Comparison of ENCODE assay signal across 11 mouse cellular contexts in the genomic region with DNA sequence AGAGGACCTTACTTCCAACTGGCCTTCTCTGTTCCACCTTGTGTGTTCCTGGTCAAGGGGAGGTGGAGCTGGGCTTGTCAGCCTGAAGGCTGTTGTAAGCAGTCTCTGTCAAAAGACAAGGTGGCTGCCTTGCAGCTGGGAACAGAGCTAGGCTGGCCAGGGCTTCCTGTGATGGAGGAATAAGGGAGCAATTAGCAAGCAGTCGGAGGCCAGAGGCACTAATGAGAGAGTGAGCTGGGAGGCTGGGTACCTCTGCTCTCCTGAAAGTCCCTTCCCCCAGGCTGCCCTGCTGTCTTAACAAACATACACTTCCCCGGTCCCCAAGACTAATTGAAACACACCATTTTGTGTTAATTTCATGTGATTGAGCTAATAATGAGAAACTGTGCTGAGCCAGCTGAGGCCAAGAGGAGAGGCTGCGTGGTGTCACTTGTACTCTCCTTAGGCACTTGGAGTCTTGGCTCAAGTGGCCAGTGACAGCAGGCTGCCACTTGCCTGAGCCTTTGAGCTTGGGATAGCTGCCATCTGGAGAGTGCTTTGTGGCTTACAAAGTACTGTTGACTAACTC.
DNase-seq lines count a peak whose midpoint lies in the region; ATAC-seq and TF ChIP-seq lines count a peak whose summit lies in the region.
"Had no signal": no experiment of that assay in that cellular context is flagged by ENCODE, and none has a peak within 500 bp of the region (broad histone marks: within the 10 kb centered on the region; RNA-seq: fewer than 3 reads in every experiment).

No protein-coding gene starts in this region.

- H3K4me3 ChIP-seq in forebrain, embryonic 12.5 days (replicated peaks), result no peak overlapping the region
- H3K4me3 ChIP-seq in midbrain, embryonic 11.5 days (ENCODE audit: low read depth, low read length), result no peak overlapping the region
- no peak overlapping the region for H3K4me3 ChIP-seq in kidney, adult 2 months (ENCODE audit: insufficient read depth, low read depth, low read length)
- H3K4me3 ChIP-seq: embryonic facial prominence, embryonic 13.5 days; megakaryocyte, embryonic 14.5 days; stomach, embryonic 15.5 days had no signal

- H3K4me1 ChIP-seq in forebrain, embryonic 12.5 days, result peaks cover 14% of the 10 kb centered on the region
- no peaks in the 10 kb centered on the region for H3K4me1 ChIP-seq in midbrain, embryonic 11.5 days (ENCODE audit: control insufficient read depth, insufficient read depth, low read length)
- H3K4me1 ChIP-seq in kidney, adult 2 months (ENCODE audit: control insufficient read depth, insufficient read depth, low read length), result no peaks in the 10 kb centered on the region
- H3K4me1 ChIP-seq: embryonic facial prominence, embryonic 13.5 days; stomach, embryonic 15.5 days had no signal

- no peaks in the 10 kb centered on the region for H3K9me3 ChIP-seq in forebrain, embryonic 12.5 days
- no peaks in the 10 kb centered on the region for H3K9me3 ChIP-seq in midbrain, embryonic 11.5 days (ENCODE audit: control insufficient read depth, low read length)
- H3K9me3 ChIP-seq: embryonic facial prominence, embryonic 13.5 days; megakaryocyte, embryonic 14.5 days; stomach, embryonic 15.5 days had no signal

- peaks cover 22% of the 10 kb centered on the region; the same call in 1 of the 2 replicates for H3K27me3 ChIP-seq in forebrain, embryonic 12.5 days
- no peaks in the 10 kb centered on the region for H3K27me3 ChIP-seq in midbrain, embryonic 11.5 days (ENCODE audit: control insufficient read depth, insufficient read depth, low read length)
- no peaks in the 10 kb centered on the region; the same call in 1 of the 2 replicates for H3K27me3 ChIP-seq in kidney, adult 2 months (replicated peaks; ENCODE audit: control insufficient read depth, insufficient read depth, low read length)
- H3K27me3 ChIP-seq: stomach, embryonic 15.5 days had no signal

- H3K36me3 ChIP-seq in forebrain, embryonic 12.5 days (replicated peaks), result no peaks in the 10 kb centered on the region
- no peaks in the 10 kb centered on the region for H3K36me3 ChIP-seq in midbrain, embryonic 11.5 days (ENCODE audit: control insufficient read depth, insufficient read depth, low read length)
- no peaks in the 10 kb centered on the region for H3K36me3 ChIP-seq in kidney, adult 2 months (ENCODE audit: control insufficient read depth, insufficient read depth, low read length)
- H3K36me3 ChIP-seq: embryonic facial prominence, embryonic 13.5 days; stomach, embryonic 15.5 days had no signal

- no peak for DNase-seq in frontal cortex, postnatal 10 days (ENCODE audit: low spot score in 2 of 2)
- peak; percentile 5 to 16 for DNase-seq in cerebellum, adult 18-20 months
- no peak for DNase-seq in midbrain, embryonic 11.5 days (ENCODE audit: low spot score, missing footprints)
- no peak for DNase-seq in kidney, adult 2 months
- no peak for DNase-seq in heart, postnatal 4 days
- DNase-seq in c-Kit-positive CD71-positive TER-119-positive erythroid progenitor cells, embryonic 14.5 days (ENCODE audit: low spot score), result no peak

- peak overlapping the region; percentile 65 for H3K27ac ChIP-seq in forebrain, embryonic 12.5 days
- H3K27ac ChIP-seq in midbrain, embryonic 11.5 days (ENCODE audit: low read depth, low read length), result no peak overlapping the region; the same call in 1 of the 2 replicates
- no peak overlapping the region for H3K27ac ChIP-seq in kidney, adult 2 months (ENCODE audit: insufficient read depth, low read depth, low read length)
- H3K27ac ChIP-seq: embryonic facial prominence, embryonic 13.5 days; stomach, embryonic 15.5 days had no signal

- 9% methylated on average over 3 of the region's 3 CpGs for WGBS in forebrain, embryonic 12.5 days
- 48% methylated on average over 3 of the region's 3 CpGs for WGBS in midbrain, embryonic 11.5 days
- 56% methylated on average over 3 of the region's 3 CpGs for WGBS in kidney, adult 2 months

- no peak overlapping the region for H3K9ac ChIP-seq in forebrain, embryonic 12.5 days
- no peak overlapping the region for H3K9ac ChIP-seq in midbrain, embryonic 11.5 days (ENCODE audit: low read length)
- H3K9ac ChIP-seq: embryonic facial prominence, embryonic 13.5 days; stomach, embryonic 15.5 days had no signal

- no peak for TF ChIP-seq CTCF in kidney, adult 2 months (conservative IDR thresholded peaks at IDR 0.05; ENCODE audit: insufficient read depth, insufficient read length, low read depth, low read length)

- peak; percentile 31; the same call in 1 of the 2 replicates for ATAC-seq in frontal cortex, adult (ENCODE audit: low TSS enrichment)
- ATAC-seq in forebrain, embryonic 12.5 days (ENCODE audit: low FRiP score), result peak; percentile 92
- peak; percentile 74 for ATAC-seq in midbrain, embryonic 11.5 days (ENCODE audit: low FRiP score)

- TF ChIP-seq POLR2A in kidney, adult 2 months (IDR thresholded peaks at IDR 0.05; ENCODE audit: low read depth, low read length), result no peak

- peak overlapping the region; percentile 8; the same call in 1 of the 2 replicates for H3K4me2 ChIP-seq in forebrain, embryonic 12.5 days
- H3K4me2 ChIP-seq in midbrain, embryonic 11.5 days, result no peak overlapping the region
- H3K4me2 ChIP-seq: embryonic facial prominence, embryonic 13.5 days; stomach, embryonic 15.5 days had no signal

Comparison
In these comparisons a context has a peak if more than half of its experiments do, and no peak if none do; other contexts are left out.
1. ATAC-seq: peak in every context shown above with its lines; median percentile 92 in forebrain, embryonic 12.5 days; 74 in midbrain, embryonic 11.5 days; 31 in frontal cortex, adult.
2. DNase-seq: peak in cerebellum, adult 18-20 months (2 of 2); none in frontal cortex, postnatal 10 days (0 of 2), midbrain, embryonic 11.5 days (single experiment), kidney, adult 2 months (single experiment), heart, postnatal 4 days (single experiment) and c-Kit-positive CD71-positive TER-119-positive erythroid progenitor cells, embryonic 14.5 days (single experiment).